Mouse (Mus musculus) E14TG2a.4 (cell line): ENCODE results near the gene Csnk1d.

Experiments
- CTCF ChIP-seq: conservative IDR thresholded peaks from 2 replicates; pipeline ENCODE4 v1.5.1; 2014; ENCODE audit warnings: low read length
- POU5F1 ChIP-seq: IDR thresholded peaks from 2 replicates; pipeline ENCODE4 v1.6.1; 2014; ENCODE audit warnings: low read length, borderline replicate concordance

- TF ChIP-seq CTCF (no peak), POU5F1 (no peak)
Observed at GRCm38 (mm10) chr11:121013656-121014055, 22.5 kb upstream of the Csnk1d start.
